Mouse (Mus musculus) kidney, embryonic 14.5 days (tissue): ENCODE measurements around the gene Dnah3. TPM values are rescaled to one million over a fixed set of nuclear protein-coding genes. Genes with fewer than 3 reads are reported as not detected.

Experiments used
- ATAC-seq: fragments of 200-750 bp; cut with Nextera tagmentation; 2 replicates; pipeline ENCODE4 v1.8.0; 2017; ENCODE audit warnings: moderate number of reproducible peaks, mild to moderate bottlenecking, moderate TSS enrichment, moderate library complexity; ENCODE audit not compliant: low FRiP score, low TSS enrichment
- H3K27ac ChIP-seq: fragments of 300-500 bp; sonication (generic); 2 replicates; pipeline ENCODE4 v1.5.1; 2014; ENCODE audit warnings: low read depth, mild to moderate bottlenecking, low read length, moderate library complexity, mixed read lengths
- H3K27me3 ChIP-seq: fragments of 300-500 bp; sonication (generic); 2 replicates; pipeline ENCODE4 v1.6.1; 2014; ENCODE audit warnings: mild to moderate bottlenecking, low read length; ENCODE audit not compliant: control insufficient read depth, insufficient read depth
- H3K36me3 ChIP-seq: fragments of 300-500 bp; sonication (generic); 2 replicates; pipeline ENCODE4 v1.6.1; 2014; ENCODE audit warnings: low read length, mixed read lengths; ENCODE audit not compliant: control insufficient read depth, insufficient read depth
- H3K4me1 ChIP-seq: fragments of 300-500 bp; sonication (generic); 2 replicates; pipeline ENCODE4 v1.6.1; 2014; ENCODE audit warnings: low read length, mixed read lengths; ENCODE audit not compliant: control insufficient read depth, insufficient read depth
- H3K4me2 ChIP-seq: fragments of 300-500 bp; sonication (generic); replicated peaks from 2 replicates; pipeline ENCODE4 v1.6.1; 2014; ENCODE audit warnings: low read depth, mild to moderate bottlenecking, low read length
- H3K4me3 ChIP-seq: fragments of 300-500 bp; sonication (generic); 2 replicates; pipeline ENCODE4 v1.5.1; 2014; ENCODE audit warnings: mild to moderate bottlenecking, low read length
- H3K9ac ChIP-seq: fragments of 300-500 bp; sonication (generic); 2 replicates; pipeline ENCODE4 v1.6.1; 2014; ENCODE audit warnings: low read depth, mild to moderate bottlenecking, low read length, moderate library complexity
- H3K9me3 ChIP-seq: fragments of 300-500 bp; sonication (generic); 2 replicates; pipeline ENCODE4 v1.6.1; 2016; ENCODE audit warnings: low read length; ENCODE audit not compliant: control insufficient read depth
- WGBS: fragments of 180-500 bp; shearing (Covaris S2); extraction: QIAGEN DNeasy Blood & Tissue Kit; methylation state at CpG from one replicate; pipeline ENCODE4 v1.1.7; 2014; 5-methylcytosine and 5-hydroxymethylcytosine counted together
- polyA plus RNA-seq: library from polyadenylated mRNA; unstranded; fragments of >200 nt; fragmentation: Nextera tagmentation; extraction: Ambion mirVana; gene quantifications from 2 replicates; pipeline ENCODE4 v1.2.1, GENCODE M21; 2014

Gene Dnah3
- polyA plus RNA-seq, 1 experiment from 2014 or later = not detected

DNA sequence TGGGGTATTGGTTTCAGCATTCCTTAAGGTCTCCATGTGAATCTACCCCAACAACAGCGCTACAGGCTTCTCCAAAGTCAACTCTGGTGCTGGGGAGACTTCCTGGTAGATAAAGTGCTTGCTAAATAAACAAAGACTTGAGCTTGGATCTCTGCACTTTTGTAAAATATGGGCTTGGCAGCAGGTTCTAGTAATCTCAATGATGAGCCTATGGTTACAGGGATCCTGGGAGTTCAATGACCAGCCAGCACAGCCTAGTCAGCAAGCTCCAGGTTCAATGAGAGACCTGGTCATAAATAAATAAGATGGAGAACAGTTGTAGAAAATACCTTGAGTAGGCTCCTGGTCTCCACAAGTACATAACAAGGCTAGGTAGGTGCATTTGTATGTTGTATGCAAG lies 141.0 kb downstream of the Dnah3 start:
- Histone ChIP-seq H3K4me2 (no peak overlapping the region), H3K27ac (no peak overlapping the region), H3K27me3 (no peaks in the 10 kb centered on the region), H3K9ac (no peak overlapping the region), H3K4me3 (no peak overlapping the region), H3K9me3 (no peaks in the 10 kb centered on the region), H3K36me3 (no peaks in the 10 kb centered on the region), H3K4me1 (no peaks in the 10 kb centered on the region)
- WGBS = 85% methylated on average over 1 of the region's 1 CpGs
- no peak for ATAC-seq

- no peaks in the 10 kb centered on the region for H3K36me3 ChIP-seq
- H3K4me3 ChIP-seq = no peak overlapping the region
- no peak overlapping the region for H3K27ac ChIP-seq
- H3K9ac ChIP-seq = no peak overlapping the region
- no peaks in the 10 kb centered on the region for H3K9me3 ChIP-seq
- no peaks in the 10 kb centered on the region for H3K27me3 ChIP-seq
- 65% methylated on average over 2 of the region's 2 CpGs for WGBS
- ATAC-seq = no peak
- H3K4me2 ChIP-seq = no peak overlapping the region
- no peaks in the 10 kb centered on the region for H3K4me1 ChIP-seq
These were observed 153.5 kb downstream of the Dnah3 start for GRCm38 (mm10) chr7:119941569-119941968.

DNA sequence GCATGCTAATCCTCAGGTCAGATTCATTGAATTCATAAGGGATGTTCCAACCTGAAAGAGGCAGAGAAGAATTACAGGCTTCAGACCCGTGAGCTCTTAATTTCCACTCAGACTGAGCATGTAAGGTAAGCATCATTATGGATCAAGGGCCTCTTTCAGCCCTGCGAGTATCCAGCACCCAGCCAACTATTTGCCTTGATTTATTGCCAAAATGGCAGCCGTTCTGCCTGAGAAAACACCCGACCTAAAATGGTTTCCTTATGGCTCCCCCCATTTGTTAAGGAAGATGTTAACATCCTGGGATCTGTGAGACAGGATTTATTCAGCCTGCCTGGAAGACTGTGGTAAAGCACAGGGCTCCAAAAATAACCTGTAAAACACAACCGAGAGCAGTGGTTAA lies 158.0 kb downstream of the Dnah3 start:
- 48% methylated on average over 5 of the region's 5 CpGs for WGBS
- Histone ChIP-seq H3K4me3 (no peak overlapping the region), H3K36me3 (no peaks in the 10 kb centered on the region), H3K27ac (no peak overlapping the region), H3K27me3 (no peaks in the 10 kb centered on the region), H3K4me2 (no peak overlapping the region), H3K9me3 (no peaks in the 10 kb centered on the region), H3K4me1 (no peaks in the 10 kb centered on the region), H3K9ac (no peak overlapping the region)
- no peak for ATAC-seq

GRCm38 (mm10) chr7:119936321-119936720 lies 158.8 kb downstream of the Dnah3 start:
- Histone ChIP-seq H3K9ac (no peak overlapping the region), H3K4me1 (no peaks in the 10 kb centered on the region), H3K27me3 (no peaks in the 10 kb centered on the region), H3K4me3 (no peak overlapping the region), H3K36me3 (no peaks in the 10 kb centered on the region), H3K9me3 (no peaks in the 10 kb centered on the region), H3K4me2 (no peak overlapping the region), H3K27ac (no peak overlapping the region)
- no peak for ATAC-seq

DNA sequence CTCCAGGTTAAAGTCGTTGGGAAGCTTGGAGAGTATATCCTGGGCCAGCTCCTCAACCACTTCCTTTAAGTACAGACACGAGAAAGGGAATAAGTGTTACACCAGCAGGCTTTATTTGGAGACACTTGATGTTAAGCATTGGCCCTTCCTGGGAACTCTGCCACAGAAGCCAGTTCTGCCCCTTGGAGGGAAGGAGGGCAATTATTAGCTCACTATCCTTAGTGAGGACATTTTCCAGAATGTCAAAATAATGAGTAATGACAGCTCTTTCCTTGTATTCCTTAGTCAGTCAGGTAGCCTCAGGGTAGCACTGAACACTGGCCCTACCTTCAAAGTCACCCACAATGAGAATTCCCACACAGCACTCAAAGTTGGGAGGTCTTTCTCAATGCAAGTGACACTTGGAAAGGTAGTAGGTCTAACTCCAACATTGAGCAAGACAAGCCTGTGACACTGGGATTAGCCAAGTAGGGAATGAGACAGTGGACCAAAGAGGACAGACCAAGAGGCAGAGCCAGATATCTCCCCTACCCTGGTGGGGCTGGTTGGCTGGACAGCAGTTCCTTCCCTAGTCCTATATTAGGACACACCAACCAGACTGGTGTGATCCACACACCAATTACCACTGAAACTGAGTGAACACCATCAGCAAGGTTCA lies 166.2 kb downstream of the Dnah3 start:
- H3K27me3 ChIP-seq = no peaks in the 10 kb centered on the region
- no peak for ATAC-seq
- no peak overlapping the region for H3K4me2 ChIP-seq
- H3K36me3 ChIP-seq = no peaks in the 10 kb centered on the region
- no peak overlapping the region for H3K9ac ChIP-seq
- no peak overlapping the region for H3K4me3 ChIP-seq
- no peaks in the 10 kb centered on the region for H3K9me3 ChIP-seq
- H3K4me1 ChIP-seq = no peaks in the 10 kb centered on the region
- H3K27ac ChIP-seq = no peak overlapping the region
- 69% methylated on average over 2 of the region's 2 CpGs for whole genome bisulfite sequencing

DNA sequence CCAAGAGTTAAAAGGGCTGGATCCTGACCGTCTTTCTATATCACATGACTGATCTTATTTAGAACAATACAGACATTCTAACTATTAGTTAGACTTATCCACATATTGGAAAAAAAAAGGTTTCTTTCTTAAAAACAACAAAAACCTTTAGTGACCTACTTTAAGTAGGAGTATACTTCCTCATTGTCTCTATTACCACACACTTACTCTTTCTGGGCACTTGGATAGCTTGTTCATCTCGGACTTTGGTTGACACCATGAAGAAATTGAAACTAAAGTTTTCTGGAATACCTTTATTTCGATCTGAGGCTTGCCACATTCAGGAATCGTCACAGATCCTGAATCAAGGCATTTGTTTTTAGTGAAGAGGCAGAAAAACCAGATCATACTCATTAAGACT lies 174.0 kb downstream of the Dnah3 start:
- no peaks in the 10 kb centered on the region for H3K27me3 ChIP-seq
- no peaks in the 10 kb centered on the region for H3K4me1 ChIP-seq
- H3K4me2 ChIP-seq = no peak overlapping the region
- H3K36me3 ChIP-seq = no peaks in the 10 kb centered on the region
- 82% methylated on average over 4 of the region's 4 CpGs for WGBS
- H3K4me3 ChIP-seq = no peak overlapping the region
- no peaks in the 10 kb centered on the region for H3K9me3 ChIP-seq
- no peak overlapping the region for H3K9ac ChIP-seq
- ATAC-seq = no peak
- H3K27ac ChIP-seq = no peak overlapping the region

DNA sequence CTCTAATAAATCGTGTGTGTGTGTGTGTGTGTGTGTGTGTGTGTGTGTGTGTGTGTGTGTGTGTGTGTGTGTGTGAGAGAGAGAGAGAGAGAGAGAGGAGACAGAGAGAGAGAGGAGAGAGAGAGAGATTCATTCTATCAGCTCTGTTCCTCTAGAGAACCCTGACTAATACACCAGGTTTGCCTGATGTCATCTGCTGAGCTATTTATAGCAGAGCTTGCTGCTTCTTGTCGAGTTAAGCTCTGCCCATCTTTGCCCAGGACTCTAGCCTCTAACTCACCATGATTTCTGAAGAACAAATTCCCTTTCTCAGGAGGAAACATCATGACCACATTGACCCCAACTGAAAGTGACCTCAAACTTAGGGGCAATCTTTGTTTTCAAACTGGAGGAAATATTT lies 174.6 kb downstream of the Dnah3 start:
- ATAC-seq = no peak
- Histone ChIP-seq H3K36me3 (no peaks in the 10 kb centered on the region), H3K27ac (no peak overlapping the region), H3K27me3 (no peaks in the 10 kb centered on the region), H3K9ac (no peak overlapping the region), H3K9me3 (no peaks in the 10 kb centered on the region), H3K4me3 (no peak overlapping the region), H3K4me2 (no peak overlapping the region), H3K4me1 (no peaks in the 10 kb centered on the region)
- 61% methylated on average over 2 of the region's 2 CpGs for WGBS

DNA sequence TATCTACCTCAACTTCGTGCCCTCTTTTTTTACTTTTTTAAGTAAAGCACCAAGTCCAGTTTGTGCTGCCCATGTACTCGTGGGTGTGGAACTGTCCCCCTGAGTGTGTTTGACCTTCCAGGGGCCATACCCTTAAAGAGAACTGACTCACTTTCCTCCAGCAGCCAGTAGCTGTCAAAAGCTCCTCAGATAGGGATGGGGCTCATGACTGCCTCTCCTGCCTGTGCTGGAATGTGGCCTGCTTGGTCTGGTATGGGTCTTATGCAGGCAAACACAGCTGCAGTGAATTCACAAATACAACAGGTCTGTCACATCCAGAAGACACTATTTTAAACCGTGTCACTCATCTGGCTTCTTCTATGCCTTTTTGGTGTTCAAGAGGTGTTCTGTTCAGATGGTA lies 183.4 kb downstream of the Dnah3 start:
- H3K4me3 ChIP-seq = no peak overlapping the region
- no peak for ATAC-seq
- H3K27me3 ChIP-seq = no peaks in the 10 kb centered on the region
- no peaks in the 10 kb centered on the region for H3K4me1 ChIP-seq
- no peak overlapping the region for H3K4me2 ChIP-seq
- no peaks in the 10 kb centered on the region for H3K9me3 ChIP-seq
- no peak overlapping the region for H3K9ac ChIP-seq
- WGBS = 80% methylated on average over 3 of the region's 3 CpGs
- no peaks in the 10 kb centered on the region for H3K36me3 ChIP-seq
- no peak overlapping the region for H3K27ac ChIP-seq

DNA sequence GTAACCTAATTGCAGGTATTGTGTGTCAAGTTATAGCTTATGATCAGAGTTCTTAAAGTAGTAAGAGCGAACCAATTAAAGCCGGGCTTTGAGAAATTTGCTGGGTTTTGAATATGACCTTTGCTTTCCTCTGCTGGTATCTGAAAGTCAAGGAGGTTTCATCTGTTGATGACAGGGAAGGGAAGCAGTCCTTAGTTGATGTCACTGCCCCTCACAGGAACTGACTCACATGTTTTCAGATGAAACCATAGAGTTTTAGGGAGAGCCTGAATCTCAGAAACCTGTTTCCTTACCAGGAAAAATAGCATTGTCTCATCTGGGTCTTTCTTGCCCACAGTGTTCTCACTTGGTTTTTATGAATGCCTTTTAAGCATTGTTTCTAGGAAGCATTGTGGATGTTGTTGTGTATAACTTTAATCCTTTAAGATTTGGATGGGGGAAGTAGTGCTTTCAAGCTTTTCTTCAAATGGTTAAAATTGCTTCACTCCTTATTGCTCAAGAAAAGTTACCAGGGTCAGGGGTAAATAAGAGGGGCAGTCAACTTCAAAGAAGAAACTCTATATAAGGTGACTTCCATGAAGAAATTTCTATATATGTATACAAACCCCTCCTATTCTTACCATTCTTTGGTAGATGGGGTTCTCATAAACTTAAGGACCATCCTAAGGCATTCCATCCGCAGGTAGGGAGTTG lies 188.4 kb downstream of the Dnah3 start:
- WGBS = 89% methylated on average over 3 of the region's 3 CpGs
- Histone ChIP-seq H3K4me1 (no peaks in the 10 kb centered on the region), H3K27ac (no peak overlapping the region), H3K4me2 (no peak overlapping the region), H3K4me3 (no peak overlapping the region), H3K27me3 (no peaks in the 10 kb centered on the region), H3K9ac (no peak overlapping the region), H3K36me3 (no peaks in the 10 kb centered on the region), H3K9me3 (no peaks in the 10 kb centered on the region)
- ATAC-seq = no peak
